Mouse (Mus musculus) ovary, adult 18-20 months (tissue): ENCODE data around the gene Krtap31-1.
"Not testable (repeated sequence)": the region's sequence is repeated elsewhere in the genome, so short reads cannot be mapped to it uniquely, and the experiment has no call there.

ENCODE experiments used
- DNase-seq: peaks from one replicate; pipeline ENCODE4 v3.0.0; 2022; ENCODE audit warnings: low spot score, mixed read lengths

Krtap31-1 gene

GRCm38 (mm10) chr11:99907620-99908019 is at the start of gene Krtap31-1:
Gene Krtap31-1 (plus strand): TSS chr11:99907920.
- no peak for DNase-seq

- no peak for DNase-seq
These were observed 49.0 kb upstream of the Krtap31-1 start for GRCm38 (mm10) chr11:99858761-99859160.

- not testable (repeated sequence) for DNase-seq
These were observed 43.5 kb upstream of the Krtap31-1 start, which contains the start of gene Gm11559 for GRCm38 (mm10) chr11:99864176-99864575. Gene Gm11559 (plus strand): TSS chr11:99864476.

- DNase-seq, result not testable (repeated sequence)
These were observed 34.6 kb upstream of the Krtap31-1 start, which contains the start of gene Krtap9-1 for GRCm38 (mm10) chr11:99873089-99873488. Gene Krtap9-1 (plus strand): TSS chr11:99873389.

GRCm38 (mm10) chr11:99878887-99879286 is 28.8 kb upstream of the Krtap31-1 start, which contains the start of gene Gm11567:
Gene Gm11567 (plus strand): TSS chr11:99879187.
- not testable (repeated sequence) for DNase-seq

- DNase-seq, result no peak
These were observed 6.7 kb downstream of the Krtap31-1 start, which contains the start of gene Gm11565 for GRCm38 (mm10) chr11:99914451-99914850. Gene Gm11565 (plus strand): TSS chr11:99914751.

- no peak for DNase-seq
These were observed 28.3 kb downstream of the Krtap31-1 start, which contains the start of gene Krtap31-2 for GRCm38 (mm10) chr11:99935991-99936390. Gene Krtap31-2 (plus strand): TSS chr11:99936291.

GRCm38 (mm10) chr11:99937751-99938264 is 30.1 kb downstream of the Krtap31-1 start:
- no peak for DNase-seq

- no peak for DNase-seq
These were observed 40.5 kb downstream of the Krtap31-1 start, which contains the start of gene Krtap9-5 for GRCm38 (mm10) chr11:99948175-99948574. Gene Krtap9-5 (plus strand): TSS chr11:99948475.
